Mouse (Mus musculus): Measurements from ENCODE around the gene Pdk4. TPM values are rescaled to one million over a fixed set of nuclear protein-coding genes. Genes with fewer than 3 reads are reported as not detected.

Gene Pdk4
- polyA plus RNA-seq, 1 experiment = 24.9 TPM

DNA sequence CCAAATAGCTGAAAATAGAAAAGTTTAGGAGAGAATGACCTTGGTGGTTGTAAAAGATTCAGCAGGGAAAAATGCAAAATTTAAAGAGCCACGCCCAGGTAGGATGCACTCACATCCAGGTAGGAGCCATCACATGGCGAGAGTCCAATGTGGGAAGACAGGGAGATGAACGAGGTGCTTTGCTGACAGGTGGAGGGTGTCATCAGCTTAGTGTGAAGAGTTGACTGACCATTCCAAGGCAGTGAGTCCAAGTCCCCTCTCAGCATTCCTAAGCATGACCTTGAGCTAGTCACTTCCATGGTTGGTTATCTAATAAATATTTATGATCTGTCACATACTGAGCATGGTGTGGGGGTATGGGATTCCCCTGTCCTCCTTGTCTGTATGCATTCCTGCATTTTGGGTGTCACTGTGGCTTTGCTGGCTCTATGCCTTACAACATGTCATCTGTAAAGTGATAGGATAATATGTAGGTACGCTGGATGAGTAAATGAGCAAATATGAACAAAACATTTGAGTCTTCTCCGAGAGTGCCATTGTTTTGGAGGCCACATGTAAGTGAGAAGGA, 51.7 kb downstream of the Pdk4 start:
- no peak for DNase-seq (ENCODE audit: low read depth)

DNA sequence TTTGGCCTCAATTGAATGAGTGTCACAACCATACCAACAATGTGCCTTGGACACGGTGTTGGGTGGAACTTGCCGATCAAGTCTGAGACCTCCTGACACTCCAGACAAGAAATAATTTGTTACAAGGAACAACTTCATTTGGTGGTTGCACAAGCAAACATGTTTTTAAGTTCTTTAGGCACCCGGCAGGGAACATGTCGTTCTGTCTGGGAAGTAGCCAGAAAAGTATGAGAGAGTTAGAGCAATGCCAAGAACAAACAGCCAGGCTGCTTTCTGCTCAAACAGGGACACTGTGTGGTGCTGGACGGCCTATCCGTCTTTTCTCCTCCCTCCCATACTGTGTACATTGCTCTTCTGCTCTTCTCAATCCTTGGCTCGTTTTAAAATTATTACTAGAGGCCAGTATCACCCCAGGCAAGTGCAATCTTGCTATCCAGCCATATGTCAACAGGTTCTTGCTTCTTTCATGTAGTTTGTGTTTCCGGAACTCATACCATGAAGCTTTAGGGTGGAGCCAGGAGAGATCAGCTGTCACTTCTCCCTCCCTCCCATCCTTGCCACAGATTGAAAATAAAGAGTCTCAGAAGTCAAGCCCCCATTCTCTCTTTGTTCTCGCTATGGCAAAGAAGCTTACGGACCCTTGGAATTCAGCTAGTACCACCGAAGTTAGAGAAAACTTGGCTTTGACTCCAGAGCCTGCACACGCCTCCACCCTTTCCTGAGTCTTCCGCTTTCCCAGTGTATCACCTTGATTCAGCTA, 52.8 kb downstream of the Pdk4 start:
- DNase-seq (ENCODE audit: low read depth) = peak; percentile 97

DNA sequence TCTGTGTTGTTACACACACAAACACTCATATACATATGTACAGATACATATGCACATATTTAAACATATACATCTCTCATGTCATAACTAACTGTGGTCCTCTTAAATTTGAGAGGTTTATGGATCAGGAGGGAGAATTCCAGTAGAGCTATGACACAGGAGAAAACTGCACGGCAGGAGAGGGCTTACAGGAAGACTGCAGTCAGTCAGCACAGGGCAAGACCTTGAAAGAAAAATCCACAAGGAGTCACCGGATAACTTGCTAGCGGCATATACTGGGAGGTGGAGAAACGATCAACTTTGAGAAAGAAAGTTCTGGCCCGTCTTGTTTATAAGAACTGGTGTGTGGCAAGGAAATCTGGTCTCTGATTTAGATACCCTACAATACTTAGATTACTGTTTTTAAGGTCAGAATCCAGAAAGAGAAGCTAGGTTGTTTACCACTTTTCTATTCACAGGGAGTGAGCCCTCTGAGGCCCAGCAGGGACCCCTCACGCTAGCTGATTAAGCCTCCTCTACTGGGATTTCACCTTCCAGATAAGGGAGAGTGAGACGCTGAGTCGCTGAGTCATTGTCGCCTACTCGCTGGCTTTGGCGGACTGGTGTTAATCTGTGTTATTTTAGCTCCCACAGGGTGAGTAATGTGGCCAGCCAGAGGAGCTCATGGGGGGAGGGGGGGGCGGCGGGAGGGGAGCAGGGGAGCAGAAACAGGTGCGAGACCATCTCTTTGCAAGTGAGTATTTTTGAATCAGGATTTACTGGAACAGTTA, 53.6 kb downstream of the Pdk4 start:
- peak; percentile 41 for DNase-seq (ENCODE audit: low read depth)

DNA sequence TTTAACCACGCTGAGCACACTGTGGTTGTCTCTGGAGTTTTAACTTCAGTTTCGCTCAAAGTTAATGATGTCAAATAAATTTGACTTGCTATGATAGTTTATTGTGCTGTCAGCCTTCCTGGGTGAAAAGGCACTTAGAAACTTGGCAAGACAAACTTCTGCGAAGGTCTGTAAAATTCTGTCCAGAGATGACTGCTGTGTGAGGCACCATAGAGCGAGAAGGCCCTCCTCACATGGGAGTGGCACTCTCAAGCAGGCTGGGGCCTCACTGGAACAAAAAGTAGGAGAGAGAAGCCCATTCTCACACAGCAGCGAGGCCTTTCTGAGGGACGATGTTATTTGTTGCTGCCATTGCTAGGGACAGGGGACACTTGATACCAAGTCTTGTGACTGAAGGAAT, 54.9 kb downstream of the Pdk4 start:
- DNase-seq (ENCODE audit: low read depth) = no peak

DNA sequence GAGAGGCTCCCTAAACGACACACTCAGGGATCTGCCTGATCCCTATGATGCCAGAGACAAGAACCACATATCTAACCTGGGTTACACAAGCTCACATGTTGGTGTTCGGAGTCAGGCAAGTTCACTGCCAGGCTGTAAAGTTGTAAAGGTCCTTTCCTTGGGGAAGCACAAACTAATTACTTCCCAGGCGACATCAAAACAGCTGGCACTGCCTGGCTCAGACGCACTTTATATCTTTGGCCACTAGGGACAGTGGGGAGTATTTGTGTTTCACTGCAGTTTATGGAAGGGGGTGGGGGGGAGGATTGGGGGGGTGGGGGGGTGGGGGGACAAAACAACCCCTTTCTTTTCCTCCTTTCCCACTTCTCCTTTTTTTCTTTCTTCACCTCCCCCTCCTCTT, 58.4 kb downstream of the Pdk4 start:
- DNase-seq (ENCODE audit: low read depth) = no peak

DNA sequence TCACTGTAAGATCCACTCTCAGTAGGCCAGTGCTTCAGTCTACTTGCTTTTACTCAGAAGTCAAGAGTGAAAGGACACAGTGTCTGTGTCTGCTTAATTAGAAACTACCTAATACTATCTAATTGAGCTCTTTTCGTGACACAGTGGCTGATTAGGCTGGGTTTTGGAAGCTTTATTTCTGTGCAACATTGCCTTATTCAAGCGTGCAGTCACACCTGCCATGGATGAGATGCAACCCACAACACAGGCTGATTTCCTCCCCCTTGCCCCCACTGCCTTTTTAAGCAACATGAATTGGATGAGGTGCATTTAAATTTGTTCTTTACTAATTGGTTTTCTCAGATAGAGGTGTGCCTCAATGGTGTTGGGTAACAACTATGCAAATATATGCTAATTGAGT, 62.2 kb downstream of the Pdk4 start:
- DNase-seq (ENCODE audit: low read depth) = no peak

Other genes with a start within 250 kb of the Pdk4 start
- gene Pon3, start 240.0 kb downstream of the Pdk4 start, polyA plus RNA-seq (2012; rRNA removed) = 29.3 and 38.2 TPM in 2 replicates
- 30.6 and 35.1 TPM in 2 replicates for gene Pon2, start 197.9 kb downstream of the Pdk4 start, polyA plus RNA-seq (2012; rRNA removed)
- 0.23 and 0.49 TPM in 2 replicates for gene Asb4, start 112.9 kb downstream of the Pdk4 start, polyA plus RNA-seq (2012; rRNA removed)
- gene Dync1i1, start 229.3 kb upstream of the Pdk4 start, polyA plus RNA-seq (2012; rRNA removed) = 2.3 and 3.0 TPM in 2 replicates

All from gonadal fat pad, adult 2 months (tissue).